Mouse (Mus musculus) limb, embryonic 15.5 days (tissue): ENCODE measurements at regions not wholly inside any gene's neighbourhood (a gene's known extent, or its start where the extent isn't known, plus 50 kb on each side); places are given as distances from the start of the nearest gene placed in this dataset.
A peak's percentile ranks its signal among the peaks of the same experiment; 100 is the strongest.

Source experiments
- ATAC-seq: fragments of 200-750 bp; cut with Nextera tagmentation; 2 replicates; pipeline ENCODE4 v1.8.0; 2017; ENCODE audit warnings: low read depth, moderate TSS enrichment; ENCODE audit not compliant: insufficient number of reproducible peaks, low FRiP score, low TSS enrichment
- H3K27ac ChIP-seq: fragments of 300-500 bp; sonication (generic); 2 replicates; pipeline ENCODE4 v1.5.1; 2015; ENCODE audit warnings: moderate library complexity, mild to moderate bottlenecking, inconsistent platforms
- H3K27me3 ChIP-seq: fragments of 300-500 bp; sonication (generic); 2 replicates; pipeline ENCODE4 v1.6.1; 2015; ENCODE audit warnings: inconsistent platforms
- H3K36me3 ChIP-seq: fragments of 300-500 bp; sonication (generic); 2 replicates; pipeline ENCODE4 v1.6.1; 2015; ENCODE audit warnings: inconsistent platforms
- H3K4me1 ChIP-seq: fragments of 300-500 bp; sonication (generic); 2 replicates; pipeline ENCODE4 v1.6.1; 2015; ENCODE audit warnings: inconsistent platforms
- H3K4me2 ChIP-seq: fragments of 300-500 bp; sonication (generic); 2 replicates; pipeline ENCODE4 v1.6.1; 2015; ENCODE audit warnings: mild to moderate bottlenecking, inconsistent platforms
- H3K4me3 ChIP-seq: fragments of 300-500 bp; sonication (generic); 2 replicates; pipeline ENCODE4 v1.5.1; 2015; ENCODE audit warnings: mild to moderate bottlenecking, inconsistent platforms
- H3K9ac ChIP-seq: fragments of 300-500 bp; sonication (generic); 2 replicates; pipeline ENCODE4 v1.6.1; 2015; ENCODE audit warnings: inconsistent platforms
- H3K9me3 ChIP-seq: fragments of 300-500 bp; sonication (generic); 2 replicates; pipeline ENCODE4 v1.6.1; 2016; ENCODE audit warnings: inconsistent platforms
- WGBS: fragments of 180-500 bp; shearing (Covaris S2); methylation state at CpG from one replicate; pipeline ENCODE4 v1.1.7; 2015; 5-methylcytosine and 5-hydroxymethylcytosine counted together

GRCm38 (mm10) chr1:88907766-88908463, 162.3 kb upstream of the Sh3bp4 start:
- Histone ChIP-seq H3K9ac (no peak overlapping the region), H3K4me3 (no peak overlapping the region), H3K9me3 (no peaks in the 10 kb centered on the region), H3K4me1 (no peaks in the 10 kb centered on the region), H3K27ac (no peak overlapping the region), H3K4me2 (no peak overlapping the region), H3K36me3 (no peaks in the 10 kb centered on the region), H3K27me3 (no peaks in the 10 kb centered on the region)
- 88% methylated on average over 14 of the region's 14 CpGs for whole genome bisulfite sequencing
- no peak for ATAC-seq

GRCm38 (mm10) chr1:88908683-88909082, 161.5 kb upstream of the Sh3bp4 start:
- 42% methylated on average over 8 of the region's 8 CpGs for WGBS
- Histone ChIP-seq H3K9me3 (no peaks in the 10 kb centered on the region), H3K4me3 (no peak overlapping the region), H3K9ac (no peak overlapping the region), H3K4me1 (no peaks in the 10 kb centered on the region), H3K27ac (no peak overlapping the region), H3K36me3 (no peaks in the 10 kb centered on the region), H3K27me3 (no peaks in the 10 kb centered on the region), H3K4me2 (no peak overlapping the region)
- no peak for ATAC-seq

GRCm38 (mm10) chr1:88909314-88909713, 160.9 kb upstream of the Sh3bp4 start:
- no peaks in the 10 kb centered on the region for H3K36me3 ChIP-seq
- 74% methylated on average over 4 of the region's 4 CpGs for WGBS
- no peak for ATAC-seq

GRCm38 (mm10) chr1:88909864-88910573, 160.2 kb upstream of the Sh3bp4 start:
- Histone ChIP-seq H3K9ac (no peak overlapping the region), H3K4me1 (no peaks in the 10 kb centered on the region), H3K4me2 (no peak overlapping the region), H3K4me3 (no peak overlapping the region), H3K9me3 (no peaks in the 10 kb centered on the region), H3K27me3 (no peaks in the 10 kb centered on the region), H3K36me3 (no peaks in the 10 kb centered on the region), H3K27ac (no peak overlapping the region)
- WGBS, result 60% methylated on average over 6 of the region's 6 CpGs
- ATAC-seq, result no peak

More at GRCm38 (mm10) chr1:88909314-88909713, 160.9 kb upstream of the Sh3bp4 start:
- H3K27me3 ChIP-seq, result no peaks in the 10 kb centered on the region
- H3K9ac ChIP-seq, result no peak overlapping the region
- H3K9me3 ChIP-seq, result no peaks in the 10 kb centered on the region
- H3K4me1 ChIP-seq, result no peaks in the 10 kb centered on the region
- no peak overlapping the region for H3K27ac ChIP-seq
- no peak overlapping the region for H3K4me2 ChIP-seq
- H3K4me3 ChIP-seq, result no peak overlapping the region

GRCm38 (mm10) chr1:88911724-88912123, 158.5 kb upstream of the Sh3bp4 start:
- Histone ChIP-seq H3K9me3 (no peaks in the 10 kb centered on the region), H3K4me3 (no peak overlapping the region), H3K4me2 (no peak overlapping the region), H3K36me3 (no peaks in the 10 kb centered on the region), H3K27ac (no peak overlapping the region), H3K9ac (no peak overlapping the region), H3K27me3 (no peaks in the 10 kb centered on the region), H3K4me1 (no peaks in the 10 kb centered on the region)
- ATAC-seq, result no peak
- 54% methylated on average over 5 of the region's 5 CpGs for WGBS

GRCm38 (mm10) chr1:88916531-88917050, 153.6 kb upstream of the Sh3bp4 start:
- no peaks in the 10 kb centered on the region for H3K27me3 ChIP-seq
- no peak overlapping the region for H3K4me3 ChIP-seq
- H3K9me3 ChIP-seq, result no peaks in the 10 kb centered on the region
- H3K27ac ChIP-seq, result no peak overlapping the region
- no peak overlapping the region for H3K4me2 ChIP-seq
- ATAC-seq, result no peak
- H3K36me3 ChIP-seq, result no peaks in the 10 kb centered on the region
- H3K9ac ChIP-seq, result no peak overlapping the region
- H3K4me1 ChIP-seq, result no peaks in the 10 kb centered on the region
- WGBS, result 83% methylated on average over 4 of the region's 4 CpGs

GRCm38 (mm10) chr1:88921401-88921800, 148.8 kb upstream of the Sh3bp4 start:
- no peaks in the 10 kb centered on the region for H3K36me3 ChIP-seq
- no peaks in the 10 kb centered on the region for H3K9me3 ChIP-seq
- H3K4me1 ChIP-seq, result peaks cover 9% of the 10 kb centered on the region; the same call in 1 of the 2 replicates
- H3K27me3 ChIP-seq, result no peaks in the 10 kb centered on the region
- H3K4me3 ChIP-seq, result no peak overlapping the region
- WGBS, result 62% methylated on average over 2 of the region's 2 CpGs
- H3K27ac ChIP-seq, result no peak overlapping the region
- H3K4me2 ChIP-seq, result no peak overlapping the region
- no peak for ATAC-seq
- H3K9ac ChIP-seq, result no peak overlapping the region

- peak; percentile 58; the same call in 1 of the 2 replicates for ATAC-seq
- Histone ChIP-seq H3K4me2 (no peak overlapping the region), H3K9me3 (no peaks in the 10 kb centered on the region), H3K27ac (no peak overlapping the region), H3K36me3 (no peaks in the 10 kb centered on the region), H3K4me1 (peaks cover 9% of the 10 kb centered on the region; the same call in 1 of the 2 replicates), H3K4me3 (no peak overlapping the region), H3K27me3 (no peaks in the 10 kb centered on the region), H3K9ac (no peak overlapping the region)
- WGBS, result 54% methylated on average over 7 of the region's 7 CpGs
These were observed 146.2 kb upstream of the Sh3bp4 start for GRCm38 (mm10) chr1:88923791-88924581.

GRCm38 (mm10) chr1:88935191-88935590, 135.0 kb upstream of the Sh3bp4 start:
- no peak for ATAC-seq
- 97% methylated on average over 1 of the region's 1 CpGs for WGBS
- no peak overlapping the region for H3K9ac ChIP-seq
- no peaks in the 10 kb centered on the region for H3K36me3 ChIP-seq
- no peak overlapping the region for H3K4me2 ChIP-seq
- no peak overlapping the region for H3K4me3 ChIP-seq
- no peak overlapping the region for H3K27ac ChIP-seq
- no peaks in the 10 kb centered on the region for H3K27me3 ChIP-seq
- 0 out of 2 replicates have a peak, but pooled peaks cover 3% of the 10 kb centered on the region for H3K9me3 ChIP-seq
- no peaks in the 10 kb centered on the region for H3K4me1 ChIP-seq

- Histone ChIP-seq H3K9ac (no peak overlapping the region), H3K27ac (no peak overlapping the region), H3K27me3 (no peaks in the 10 kb centered on the region), H3K36me3 (no peaks in the 10 kb centered on the region), H3K9me3 (0 out of 2 replicates have a peak, but pooled peaks cover 3% of the 10 kb centered on the region), H3K4me2 (no peak overlapping the region), H3K4me1 (no peaks in the 10 kb centered on the region), H3K4me3 (no peak overlapping the region)
- 63% methylated on average over 3 of the region's 3 CpGs for WGBS
- no peak for ATAC-seq
These were observed 134.4 kb upstream of the Sh3bp4 start for GRCm38 (mm10) chr1:88935779-88936178.

GRCm38 (mm10) chr1:88937327-88937726, 132.9 kb upstream of the Sh3bp4 start:
- no peak for ATAC-seq
- H3K27ac ChIP-seq, result no peak overlapping the region
- no peak overlapping the region for H3K9ac ChIP-seq
- H3K4me2 ChIP-seq, result no peak overlapping the region
- no peaks in the 10 kb centered on the region for H3K4me1 ChIP-seq
- no peaks in the 10 kb centered on the region for H3K36me3 ChIP-seq
- no peaks in the 10 kb centered on the region for H3K27me3 ChIP-seq
- no peak overlapping the region for H3K4me3 ChIP-seq
- 0 out of 2 replicates have a peak, but pooled peaks cover 3% of the 10 kb centered on the region for H3K9me3 ChIP-seq
- WGBS, result 79% methylated on average over 1 of the region's 1 CpGs
